Mouse (Mus musculus): ENCODE results near the gene Kdm5d. TPM values are rescaled to one million over a fixed set of nuclear protein-coding genes. Genes with fewer than 3 reads are reported as not detected.

Gene Kdm5d
- polyA plus RNA-seq (2011; ENCODE audit: insufficient read depth, insufficient read length, low replicate concordance, missing spikeins) = 3.1 and 5.0 TPM in 2 replicates

- Histone ChIP-seq H3K4me3 (replicated peaks; ENCODE audit: control insufficient read depth, low read depth, low read length) (peak within 1 kb of the TSS; percentile 69), H3K27ac (ENCODE audit: control insufficient read depth, insufficient read depth, low read depth, low read length, poor library complexity) (no peak within 1 kb of the TSS), H3K4me1 (ENCODE audit: control insufficient read depth, insufficient read depth, low read length) (no peaks in the 10 kb centered on the region)
- TF ChIP-seq POLR2A (IDR thresholded peaks at IDR 0.05; ENCODE audit: borderline replicate concordance, control insufficient read depth, low read depth, low read length) (no peak), CTCF (IDR thresholded peaks at IDR 0.05; ENCODE audit: control insufficient read depth, insufficient read depth, low read length) (no peak)
- 3% methylated on average over 34 of the region's 34 CpGs for WGBS
These were observed at the start of gene Kdm5d for GRCm38 (mm10) chrY:897393-898227. Kdm5d (plus strand) TSS chrY:897788.

- no peak for TF ChIP-seq CTCF (IDR thresholded peaks at IDR 0.05; ENCODE audit: control insufficient read depth, insufficient read depth, low read length)
- TF ChIP-seq POLR2A (IDR thresholded peaks at IDR 0.05; ENCODE audit: borderline replicate concordance, control insufficient read depth, low read depth, low read length) = no peak
- Histone ChIP-seq H3K4me1 (ENCODE audit: control insufficient read depth, insufficient read depth, low read length) (no peaks in the 10 kb centered on the region), H3K27ac (ENCODE audit: control insufficient read depth, insufficient read depth, low read depth, low read length, poor library complexity) (no peak overlapping the region), H3K4me3 (replicated peaks; ENCODE audit: control insufficient read depth, low read depth, low read length) (no peak overlapping the region)
These were observed 25.2 kb upstream of the Kdm5d start for GRCm38 (mm10) chrY:872404-872803.

- H3K4me3 ChIP-seq (replicated peaks; ENCODE audit: control insufficient read depth, low read depth, low read length) = no peak overlapping the region
- WGBS = 38% methylated on average over 18 of the region's 18 CpGs
These were observed 24.6 kb upstream of the Kdm5d start for GRCm38 (mm10) chrY:872855-873549.

More at GRCm38 (mm10) chrY:872855-873549, 24.6 kb upstream of the Kdm5d start:
- no peaks in the 10 kb centered on the region for H3K4me1 ChIP-seq (ENCODE audit: control insufficient read depth, insufficient read depth, low read length)
- TF ChIP-seq CTCF (IDR thresholded peaks at IDR 0.05; ENCODE audit: control insufficient read depth, insufficient read depth, low read length) = no peak
- TF ChIP-seq POLR2A (IDR thresholded peaks at IDR 0.05; ENCODE audit: borderline replicate concordance, control insufficient read depth, low read depth, low read length) = no peak
- no peak overlapping the region for H3K27ac ChIP-seq (ENCODE audit: control insufficient read depth, insufficient read depth, low read depth, low read length, poor library complexity)

Other genes starting within 250 kb of the Kdm5d start
- gene Zfy1, start 100.4 kb upstream of the Kdm5d start, polyA plus RNA-seq (2011; ENCODE audit: insufficient read depth, insufficient read length, low replicate concordance, missing spikeins) = not detected in 2 replicates
- not detected in 2 replicates for gene Uba1y, start 79.1 kb upstream of the Kdm5d start, polyA plus RNA-seq (2011; ENCODE audit: insufficient read depth, insufficient read length, low replicate concordance, missing spikeins)
- 25.9 and 26.0 TPM in 2 replicates for gene Eif2s3y, start 112.8 kb downstream of the Kdm5d start, polyA plus RNA-seq (2011; ENCODE audit: insufficient read depth, insufficient read length, low replicate concordance, missing spikeins)